Mouse (Mus musculus) v-Abl transformed pro-B cells (cell line): ENCODE data around the gene Acot7.

Experiments used
- in situ Hi-C, 2 experiments: fragments of 400-800 bp; cut with MboI; formaldehyde crosslinking; loops; one replicate each; pipeline ENCODE4 v1.15.1; 2025; ENCODE audit not compliant: unreplicated experiment in 2 of 2

The Acot7 gene

DNA sequence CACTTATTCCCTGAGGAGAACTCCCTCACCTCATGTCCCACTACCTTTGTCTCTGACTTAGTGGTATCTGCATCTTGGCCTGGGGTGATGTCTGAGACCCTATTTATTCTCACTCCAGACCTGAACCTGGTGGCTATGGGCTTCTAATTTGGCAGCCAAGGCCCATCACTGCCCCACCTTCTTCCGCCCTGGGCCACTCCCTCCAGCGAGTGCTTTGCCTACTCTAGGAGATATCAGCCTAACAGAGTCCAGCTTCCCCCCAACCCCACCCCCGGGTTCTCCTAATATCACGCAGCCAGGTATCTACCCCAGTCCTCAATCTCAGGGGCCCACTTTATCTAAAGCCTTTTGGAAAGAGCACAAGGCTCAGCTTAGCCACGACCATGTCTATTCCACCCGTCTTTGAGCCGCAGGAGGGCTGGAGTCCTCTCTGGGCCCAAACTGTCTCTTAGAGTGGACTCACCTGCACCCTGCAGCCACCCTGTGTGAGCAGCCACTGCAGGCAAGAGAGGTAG lies 26.4 kb upstream of the Acot7 start:
- in situ Hi-C loops = loop anchor here in 1 of 2 experiments (25.0 kb wide), 1 partner anchor 1811 kb away; the partner anchor contains the start of gene A430005L14Rik

DNA sequence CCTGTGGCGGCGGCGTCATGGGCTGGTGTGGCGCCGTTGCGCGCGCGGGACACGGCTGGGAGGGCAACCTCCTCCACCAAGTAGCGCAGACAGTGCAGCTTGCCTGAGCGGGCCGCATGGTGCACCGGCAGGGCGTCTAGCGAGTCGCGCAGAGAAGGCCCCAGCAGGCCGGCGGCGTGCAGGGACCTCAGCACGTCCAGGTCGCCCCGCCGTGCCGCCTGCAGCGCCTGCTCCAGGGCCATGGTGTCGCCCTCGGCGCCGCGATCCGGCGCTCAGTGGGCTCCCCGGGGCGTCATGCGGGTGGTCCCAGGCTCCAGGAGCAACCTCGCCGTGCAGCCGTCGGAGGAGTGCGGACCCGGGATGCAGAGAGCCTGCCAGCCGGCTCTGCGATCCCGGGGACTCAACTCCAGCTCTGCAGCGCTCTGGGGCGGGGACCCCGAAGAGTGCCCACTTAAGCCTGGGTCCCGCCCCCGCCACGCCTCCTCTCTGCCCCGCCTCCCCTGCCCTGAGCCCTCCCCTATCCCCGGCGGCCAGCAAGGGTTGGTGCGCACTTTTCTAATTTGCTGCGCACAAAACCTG lies 25.9 kb upstream of the Acot7 start, which contains the start of gene Espn:
Espn (minus strand) TSS at position 406 of the 579 bp plus-strand sequence.
- in situ Hi-C loops = loop anchor here in 1 of 2 experiments (25.0 kb wide), 1 partner anchor 1810 kb away; the partner anchor contains the start of gene A430005L14Rik

DNA sequence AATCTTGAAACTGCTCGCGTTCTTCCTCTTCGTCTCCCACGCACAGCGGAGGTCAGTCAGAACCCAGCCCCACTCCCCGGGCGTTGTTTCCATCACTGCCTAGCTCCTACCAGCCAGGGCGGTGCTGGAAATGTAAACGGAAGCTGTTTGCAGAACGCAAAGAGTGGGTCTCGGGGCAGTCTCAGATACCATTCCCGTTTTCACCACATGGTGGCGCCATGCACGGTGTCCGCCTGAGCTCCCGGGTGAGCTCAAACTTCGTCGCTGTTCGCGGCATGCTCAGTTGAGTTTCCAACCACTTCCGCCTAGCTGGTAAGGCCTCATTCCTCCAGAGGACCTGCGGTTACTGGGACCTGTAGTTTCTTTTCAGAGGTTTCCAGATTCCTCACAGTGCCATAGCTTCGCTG lies 24.2 kb upstream of the Acot7 start:
- in situ Hi-C loops = loop anchor here in 1 of 2 experiments (25.0 kb wide), 1 partner anchor 1809 kb away; the partner anchor contains the start of gene A430005L14Rik

DNA sequence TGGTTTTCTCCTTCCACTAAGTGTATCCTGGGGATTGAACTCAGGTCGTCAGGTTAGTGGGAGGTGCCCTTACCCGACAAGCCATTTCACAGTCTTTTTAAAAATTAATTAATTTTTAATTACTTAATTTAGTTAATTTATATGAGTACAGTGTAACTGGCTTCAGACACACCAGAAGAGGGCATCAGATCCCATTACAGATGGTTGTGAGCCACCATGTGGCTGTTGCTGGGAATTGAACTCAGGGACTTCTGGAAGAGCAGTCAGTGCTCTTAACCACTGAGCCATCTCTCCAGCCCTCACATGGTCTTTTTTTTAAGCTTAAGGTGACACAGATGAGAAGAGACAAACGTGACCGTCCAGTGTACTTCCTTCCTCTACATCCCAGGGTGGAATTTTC lies 22.9 kb upstream of the Acot7 start:
- in situ Hi-C loops = loop anchor here in 1 of 2 experiments (25.0 kb wide), 1 partner anchor 1807 kb away; the partner anchor contains the start of gene A430005L14Rik

DNA sequence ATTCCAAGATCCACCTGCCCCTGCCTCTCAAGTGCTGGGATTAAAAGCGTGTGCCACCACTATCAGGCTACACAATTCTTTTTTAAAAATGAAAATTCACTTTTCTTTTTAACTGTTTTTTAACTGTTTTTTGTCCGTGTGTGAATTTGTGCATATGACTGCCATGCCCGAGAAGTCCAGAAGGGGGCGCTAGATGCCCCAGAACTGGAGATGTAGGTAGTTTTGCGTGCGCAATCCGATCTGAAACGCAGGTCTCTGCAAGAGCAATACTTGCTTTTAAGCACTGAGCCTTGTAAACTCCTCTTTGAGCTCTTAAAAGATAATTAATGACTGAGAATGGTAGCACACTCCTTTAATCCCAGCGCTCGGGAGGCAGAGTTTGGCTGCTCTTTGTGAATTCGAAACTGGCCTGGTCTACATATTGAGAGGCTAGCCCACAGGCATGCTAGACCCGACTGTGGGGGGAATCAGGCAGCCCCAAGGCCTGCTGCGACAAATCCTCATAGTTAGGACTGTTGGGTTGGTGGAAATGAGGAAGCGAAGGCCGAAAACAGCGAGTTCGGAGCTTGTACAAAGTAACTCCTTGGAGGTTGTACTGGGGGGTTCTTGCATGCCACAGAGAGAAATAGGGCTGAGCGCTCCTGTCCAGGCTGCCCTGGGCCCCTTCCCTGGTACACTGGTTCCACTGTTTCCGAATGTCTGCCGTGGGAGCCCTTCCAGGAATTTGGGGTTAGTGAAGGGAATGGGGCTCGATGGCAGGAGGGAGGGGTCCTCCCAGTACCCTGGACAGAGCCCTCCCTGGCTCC lies 20.0 kb upstream of the Acot7 start:
- in situ Hi-C loops = loop anchor here in 1 of 2 experiments (25.0 kb wide), 1 partner anchor 1804 kb away; the partner anchor contains the start of gene A430005L14Rik

DNA sequence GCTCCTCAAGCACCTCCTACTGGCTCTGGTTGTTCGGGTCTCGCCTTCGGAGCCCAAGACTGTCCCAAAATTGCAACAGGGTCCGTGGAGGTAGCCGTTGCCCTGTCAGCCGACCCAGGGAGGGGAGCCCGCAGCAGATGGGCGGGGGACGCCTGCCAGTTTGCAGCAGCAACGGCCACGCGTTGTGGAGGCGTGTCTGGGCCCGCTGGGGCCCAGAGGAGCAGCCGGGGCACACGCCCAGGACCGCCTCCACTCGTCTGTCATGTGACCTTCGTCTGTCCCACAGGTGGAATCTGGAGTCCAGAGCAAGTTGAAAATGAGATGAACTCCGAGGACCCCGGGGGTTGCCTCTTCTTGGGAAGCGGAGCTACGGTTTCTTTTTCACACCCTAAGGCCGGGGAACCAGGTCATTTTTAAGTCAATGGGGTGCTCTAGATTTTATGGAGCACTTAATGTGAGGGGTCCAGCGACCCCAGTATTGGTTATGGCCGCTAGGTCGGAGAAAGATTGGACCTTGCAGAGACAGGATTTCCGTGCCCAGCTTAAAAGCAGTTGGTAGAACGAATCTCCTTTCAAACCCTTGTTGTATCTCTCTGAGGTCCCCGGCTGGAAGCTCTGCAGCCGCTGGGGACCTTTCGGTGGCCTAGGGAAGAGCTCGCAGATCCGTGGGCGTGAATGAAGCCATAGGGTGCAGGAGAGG lies 19.2 kb upstream of the Acot7 start, which contains the start of gene Hes2:
Hes2 (plus strand) TSS at position 283 of the 700 bp plus-strand sequence.
- in situ Hi-C loops = loop anchor here in 1 of 2 experiments (25.0 kb wide), 1 partner anchor 1804 kb away; the partner anchor contains the start of gene A430005L14Rik

DNA sequence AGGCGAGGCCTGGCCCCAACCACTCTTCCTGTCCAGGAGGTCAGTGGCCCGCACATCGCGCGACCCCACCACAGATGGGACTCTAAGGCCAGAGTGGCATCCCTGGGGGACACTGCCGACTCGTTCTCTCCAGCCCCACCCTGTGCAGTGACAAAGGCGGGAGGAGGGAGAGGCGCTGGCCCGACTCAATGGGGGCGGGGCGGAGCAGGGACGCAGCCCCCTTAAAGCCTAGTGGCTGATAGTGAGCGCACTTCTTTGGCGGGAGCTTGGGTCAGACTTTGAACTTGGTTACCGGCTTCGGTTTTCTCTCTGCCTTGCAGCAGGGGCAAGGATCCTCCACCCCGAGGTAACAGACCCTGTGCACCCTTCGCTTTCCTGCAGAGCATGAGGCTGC lies 18.7 kb upstream of the Acot7 start:
- in situ Hi-C loops = loop anchor here in 1 of 2 experiments (25.0 kb wide), 1 partner anchor 1803 kb away; the partner anchor contains the start of gene A430005L14Rik

DNA sequence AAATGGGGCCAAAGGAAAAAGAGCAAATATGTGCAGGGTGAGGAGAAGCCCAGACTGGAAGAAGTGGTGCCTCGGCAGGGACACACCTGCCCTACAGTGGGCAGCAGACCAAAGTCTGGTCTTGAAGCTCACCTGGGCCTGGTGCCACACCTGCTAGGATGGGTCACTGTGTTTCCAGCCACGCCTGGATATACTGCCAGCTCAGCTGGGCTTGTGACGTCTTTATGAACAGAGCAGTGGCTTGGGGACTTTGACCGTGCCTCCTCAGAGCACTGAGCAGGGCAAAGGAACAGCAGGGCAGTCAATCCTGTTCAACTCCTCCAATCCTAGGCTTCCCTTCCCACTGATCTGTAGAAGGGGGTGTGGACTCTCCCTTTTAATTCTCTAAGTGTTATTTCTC lies 17.2 kb upstream of the Acot7 start:
- in situ Hi-C loops = loop anchor here in 1 of 2 experiments (25.0 kb wide), 1 partner anchor 1802 kb away; the partner anchor contains the start of gene A430005L14Rik

DNA sequence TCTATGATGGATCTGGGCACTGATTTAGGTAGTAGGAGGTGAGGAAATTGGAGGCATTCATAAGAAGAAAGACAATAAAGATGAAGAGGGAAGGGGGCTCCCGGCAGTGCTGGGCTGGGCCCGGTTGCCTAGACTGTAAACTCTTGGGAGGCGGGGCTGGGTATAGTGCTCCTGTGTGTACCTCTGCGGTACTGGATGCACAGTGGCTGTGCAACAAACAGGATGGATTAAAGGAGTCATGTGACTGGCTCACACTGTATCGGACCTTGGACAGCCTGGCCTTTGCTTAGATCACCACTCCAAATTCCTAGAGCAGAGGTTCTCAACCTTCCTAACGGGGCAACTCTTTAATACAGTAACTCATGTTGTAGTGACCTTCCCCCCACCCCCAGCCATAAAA lies 16.3 kb upstream of the Acot7 start:
- in situ Hi-C loops = loop anchor here in 1 of 2 experiments (25.0 kb wide), 1 partner anchor 1801 kb away; the partner anchor contains the start of gene A430005L14Rik

DNA sequence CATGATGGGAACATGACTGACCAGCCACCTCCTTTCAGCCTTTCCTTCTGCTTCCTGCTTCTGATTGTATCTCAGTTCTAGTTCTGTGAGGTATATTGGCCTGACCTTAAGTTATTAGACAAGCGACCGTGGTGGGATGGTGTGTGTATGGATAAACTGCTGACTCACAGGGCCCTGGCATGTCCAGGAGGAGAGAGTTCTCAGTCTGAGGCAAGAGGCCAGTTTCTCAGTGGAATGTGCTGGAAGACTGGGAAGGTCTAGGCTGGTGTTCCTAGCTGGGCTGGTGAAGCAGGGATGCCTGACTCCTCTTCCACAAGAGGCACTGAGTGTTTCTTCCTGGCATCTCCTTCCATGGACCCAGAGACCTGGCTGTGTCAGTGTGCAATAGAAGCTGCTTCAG lies 15.2 kb upstream of the Acot7 start:
- in situ Hi-C loops = loop anchor here in 1 of 2 experiments (25.0 kb wide), 1 partner anchor 1800 kb away; the partner anchor contains the start of gene A430005L14Rik

DNA sequence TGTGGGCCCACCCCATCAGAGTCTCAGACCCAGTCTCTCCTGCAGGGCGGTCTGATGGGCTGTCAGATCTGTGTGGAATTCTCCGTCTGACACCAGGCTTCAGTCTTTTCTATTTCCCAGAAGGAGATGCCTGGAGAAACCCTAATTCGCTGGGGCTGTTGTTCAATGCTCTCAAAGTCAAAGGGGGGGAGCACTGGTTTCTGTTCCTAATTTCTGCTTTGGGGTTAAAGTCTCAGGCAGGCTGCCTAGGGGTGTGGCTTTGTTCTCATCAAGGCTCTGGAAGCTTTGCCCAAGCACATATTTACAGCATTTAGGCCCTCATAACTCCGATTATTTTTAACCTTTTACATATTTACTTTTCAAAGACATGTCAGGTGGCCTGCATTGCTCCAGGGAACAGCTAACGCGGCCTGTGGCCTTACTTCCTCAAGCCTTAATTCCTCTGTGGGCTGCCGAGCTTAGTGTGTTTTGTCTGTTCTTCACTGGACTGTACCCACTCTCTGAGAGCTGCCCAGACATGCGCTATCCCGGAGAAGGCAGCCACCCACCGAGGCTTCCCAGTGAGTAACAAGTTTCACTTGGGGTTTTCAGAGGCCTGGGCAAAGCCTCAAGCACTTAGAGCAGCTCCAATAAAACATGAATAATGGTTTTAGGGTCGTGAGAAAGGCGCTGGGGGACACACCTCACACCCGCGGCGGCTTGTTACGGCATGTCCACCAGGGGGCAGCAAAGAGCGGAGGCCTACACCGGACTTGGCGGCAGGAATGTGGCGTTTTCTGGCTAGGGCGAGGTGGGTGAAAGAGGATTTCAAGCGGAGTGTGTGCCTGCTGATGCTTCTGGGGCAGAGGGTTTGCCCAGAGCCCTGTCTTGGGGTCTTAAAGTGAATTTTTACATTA lies 12.7 kb upstream of the Acot7 start:
- in situ Hi-C loops = loop anchor here in 1 of 2 experiments (25.0 kb wide), 1 partner anchor 1797 kb away; the partner anchor contains the start of gene A430005L14Rik

DNA sequence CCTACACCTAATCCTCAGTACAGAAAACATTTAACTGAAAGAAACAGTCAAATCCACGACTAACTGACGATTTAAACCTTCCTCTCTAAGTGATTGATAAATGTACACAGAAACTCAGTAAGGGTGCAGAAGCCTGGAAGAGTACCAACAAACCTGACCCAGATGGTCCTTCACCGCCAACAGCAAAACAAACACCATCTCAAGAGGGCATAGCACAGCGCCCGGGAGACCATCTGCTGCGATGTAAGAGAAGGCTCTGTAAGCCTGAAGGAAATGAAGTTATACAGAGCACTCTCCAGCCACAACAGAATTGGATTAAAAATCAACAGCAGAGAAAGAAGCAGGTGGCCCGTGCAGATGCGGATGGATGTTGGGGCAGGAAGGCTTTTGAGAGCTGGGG lies 9.9 kb upstream of the Acot7 start:
- in situ Hi-C loops = loop anchor here in 1 of 2 experiments (25.0 kb wide), 1 partner anchor 1794 kb away; the partner anchor contains the start of gene A430005L14Rik

DNA sequence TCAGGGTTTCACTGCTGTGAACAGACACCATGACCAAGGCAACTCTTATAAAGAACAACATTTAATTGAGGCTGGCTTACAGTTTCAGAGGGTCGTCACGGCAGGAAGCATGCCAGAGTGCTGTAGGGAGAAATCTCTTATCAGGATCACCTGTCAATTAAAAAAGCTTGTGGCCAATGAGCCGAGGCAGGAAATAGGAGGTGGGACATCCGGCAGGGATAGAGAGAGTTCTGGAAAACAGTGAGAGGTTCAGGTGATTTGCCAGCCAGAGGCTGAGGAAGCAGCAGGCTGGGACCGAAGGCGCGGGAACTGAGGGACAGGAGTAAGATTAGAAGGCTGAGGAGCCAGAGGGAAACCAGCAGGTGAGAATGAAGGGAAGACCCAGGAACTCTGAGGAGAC lies 8.8 kb upstream of the Acot7 start:
- in situ Hi-C loops = loop anchor here in 1 of 2 experiments (25.0 kb wide), 1 partner anchor 1793 kb away; the partner anchor contains the start of gene A430005L14Rik

DNA sequence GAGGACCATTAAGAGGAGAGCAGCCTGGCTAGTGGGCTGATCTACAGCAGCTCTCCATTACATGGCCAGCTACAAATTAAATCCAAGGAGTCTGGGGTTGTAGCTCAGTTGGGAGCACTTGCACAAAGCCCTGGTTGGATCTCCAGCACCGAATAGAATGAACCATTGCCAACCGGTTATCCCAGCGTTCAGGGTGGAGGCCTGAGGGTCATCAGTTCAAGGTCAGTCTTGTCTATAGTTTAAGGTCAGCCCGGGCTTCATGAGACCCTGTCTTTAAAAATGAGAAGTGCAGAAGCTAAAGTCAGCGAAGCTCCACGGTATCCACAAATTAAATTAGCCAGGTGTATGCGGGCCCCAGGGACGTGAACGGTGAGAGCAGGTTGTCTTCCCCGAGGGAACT lies 7.6 kb upstream of the Acot7 start:
- in situ Hi-C loops = loop anchor here (5.0 to 25.0 kb wide), 9 partner anchors 42 to 1975 kb away; partner anchors contain the start of genes A430005L14Rik (in 1 of the 2), Rpl22 (in 1 of the 2), Trp73 (in 1 of the 2) and Wrap73 (in 1 of the 2)

DNA sequence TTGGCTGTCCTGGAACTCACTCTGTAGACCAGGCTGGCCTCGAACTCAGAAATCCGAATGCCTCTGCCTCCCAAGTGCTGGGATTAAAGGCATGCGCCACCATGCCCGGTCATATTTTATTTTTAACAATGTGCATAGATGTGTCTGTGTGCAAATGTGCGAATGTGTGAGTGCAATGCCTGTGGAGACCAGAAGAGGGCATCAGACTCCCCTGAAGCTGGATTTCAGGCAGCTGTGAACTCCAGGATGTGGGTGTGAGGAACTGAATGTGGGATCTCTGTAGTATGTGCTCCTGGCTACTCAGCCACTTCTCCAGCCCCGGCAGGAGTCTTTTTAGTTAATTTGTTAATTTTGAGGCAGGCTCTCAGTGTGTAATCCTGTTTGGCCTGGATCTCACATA lies 6.4 kb upstream of the Acot7 start:
- in situ Hi-C loops = loop anchor here (5.0 to 25.0 kb wide), 9 partner anchors 41 to 1973 kb away; partner anchors contain the start of genes A430005L14Rik (in 1 of the 2), Rpl22 (in 1 of the 2), Trp73 (in 1 of the 2) and Wrap73 (in 1 of the 2)

DNA sequence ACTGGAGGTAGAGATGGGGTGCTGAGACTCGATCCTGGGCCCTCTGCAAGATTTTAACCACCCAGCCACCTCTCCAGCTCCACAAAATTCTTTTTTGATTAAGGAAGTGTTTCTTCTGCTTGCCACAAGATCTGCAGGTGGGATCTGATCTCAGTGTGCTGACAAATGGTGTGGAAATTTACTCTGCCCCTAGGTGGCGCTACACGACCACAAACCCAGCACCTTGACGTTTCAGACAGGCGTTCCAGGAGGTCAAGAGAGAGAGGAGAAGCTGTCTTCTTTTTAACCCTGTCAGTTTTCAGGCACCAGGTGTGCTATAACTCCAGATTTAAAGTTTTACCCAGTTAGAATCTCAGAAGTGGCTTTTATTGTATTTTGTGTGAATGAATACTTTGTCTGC lies 4.9 kb upstream of the Acot7 start:
- in situ Hi-C loops = loop anchor here (5.0 to 25.0 kb wide), 9 partner anchors 39 to 1972 kb away; partner anchors contain the start of genes A430005L14Rik (in 1 of the 2), Rpl22 (in 1 of the 2), Trp73 (in 1 of the 2) and Wrap73 (in 1 of the 2)

DNA sequence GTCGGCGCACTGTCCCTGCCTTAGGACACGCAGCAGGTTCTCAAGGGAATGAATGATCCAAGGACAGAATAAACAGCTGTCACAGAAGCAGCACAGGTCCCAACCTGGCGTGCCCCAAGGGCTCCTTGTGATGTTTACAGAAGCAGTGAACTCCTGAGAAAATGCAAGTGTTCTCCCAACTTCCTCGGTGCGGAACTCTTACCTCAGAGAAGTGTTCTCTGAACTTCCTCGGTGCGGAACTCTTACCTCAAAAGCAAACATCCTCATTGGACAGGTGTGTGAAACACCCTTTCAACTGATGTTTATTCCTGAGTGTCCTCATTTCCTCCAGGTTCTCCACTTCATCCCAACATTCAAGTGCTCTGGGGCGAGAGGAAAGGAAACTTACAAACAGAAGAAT lies 4.0 kb upstream of the Acot7 start:
- in situ Hi-C loops = loop anchor here (5.0 to 25.0 kb wide), 9 partner anchors 38 to 1971 kb away; partner anchors contain the start of genes A430005L14Rik (in 1 of the 2), Rpl22 (in 1 of the 2), Trp73 (in 1 of the 2) and Wrap73 (in 1 of the 2)

DNA sequence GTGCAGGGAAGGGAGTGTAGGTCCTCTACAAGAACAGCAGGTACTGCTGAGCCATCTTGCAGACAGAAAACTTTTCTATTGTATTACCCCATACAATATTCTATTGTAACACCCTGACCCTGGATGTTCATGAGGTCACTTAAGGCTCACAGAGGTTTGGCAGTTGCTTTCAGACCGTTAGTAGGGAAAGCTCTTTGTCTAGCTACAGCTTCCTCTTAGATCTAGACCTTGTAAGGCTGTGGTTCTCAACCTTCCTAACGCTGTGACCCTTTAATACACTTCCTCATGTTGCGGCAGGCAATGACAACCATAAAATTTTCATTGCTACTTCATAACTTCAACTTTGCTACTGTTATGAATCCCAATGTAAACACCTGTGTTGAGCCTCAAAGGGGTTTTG lies 1.3 kb upstream of the Acot7 start:
- in situ Hi-C loops = loop anchor here (10.0 to 25.0 kb wide), 5 partner anchors 258 to 1986 kb away; partner anchors contain the start of genes A430005L14Rik (in 1 of the 2), Megf6 (in 1 of the 2), Tprgl (in 1 of the 2) and Trp73 (in 1 of the 2)
